Mouse (Mus musculus) cerebellum, adult 9-10 months (tissue): ENCODE results near the gene Rab34.
"Not testable (repeated sequence)": the region's sequence is repeated elsewhere in the genome, so short reads cannot be mapped to it uniquely, and the experiment has no call there.

Source experiments
- DNase-seq: peaks from one replicate; pipeline ENCODE4 v3.0.0; 2022

The Rab34 gene

DNA sequence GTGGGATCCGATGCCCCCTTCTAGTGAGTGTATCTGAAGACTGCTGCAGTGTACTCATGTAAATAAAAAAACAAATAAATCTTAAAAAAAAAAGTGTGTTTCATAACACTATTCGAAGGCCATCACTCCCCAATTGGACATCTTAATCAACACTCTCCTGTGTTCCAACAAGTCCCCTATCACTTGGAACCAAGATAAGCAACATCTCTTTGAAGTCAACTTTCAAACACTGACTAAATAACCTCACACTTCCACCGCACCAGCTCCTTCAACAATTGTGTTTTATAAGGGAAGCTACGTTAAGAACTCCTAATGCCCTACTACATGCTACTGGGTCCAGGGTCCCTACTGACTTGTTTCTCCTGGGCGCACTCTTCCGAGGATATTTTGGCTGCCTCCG is 5.8 kb upstream of the Rab34 start:
- no peak for DNase-seq

DNA sequence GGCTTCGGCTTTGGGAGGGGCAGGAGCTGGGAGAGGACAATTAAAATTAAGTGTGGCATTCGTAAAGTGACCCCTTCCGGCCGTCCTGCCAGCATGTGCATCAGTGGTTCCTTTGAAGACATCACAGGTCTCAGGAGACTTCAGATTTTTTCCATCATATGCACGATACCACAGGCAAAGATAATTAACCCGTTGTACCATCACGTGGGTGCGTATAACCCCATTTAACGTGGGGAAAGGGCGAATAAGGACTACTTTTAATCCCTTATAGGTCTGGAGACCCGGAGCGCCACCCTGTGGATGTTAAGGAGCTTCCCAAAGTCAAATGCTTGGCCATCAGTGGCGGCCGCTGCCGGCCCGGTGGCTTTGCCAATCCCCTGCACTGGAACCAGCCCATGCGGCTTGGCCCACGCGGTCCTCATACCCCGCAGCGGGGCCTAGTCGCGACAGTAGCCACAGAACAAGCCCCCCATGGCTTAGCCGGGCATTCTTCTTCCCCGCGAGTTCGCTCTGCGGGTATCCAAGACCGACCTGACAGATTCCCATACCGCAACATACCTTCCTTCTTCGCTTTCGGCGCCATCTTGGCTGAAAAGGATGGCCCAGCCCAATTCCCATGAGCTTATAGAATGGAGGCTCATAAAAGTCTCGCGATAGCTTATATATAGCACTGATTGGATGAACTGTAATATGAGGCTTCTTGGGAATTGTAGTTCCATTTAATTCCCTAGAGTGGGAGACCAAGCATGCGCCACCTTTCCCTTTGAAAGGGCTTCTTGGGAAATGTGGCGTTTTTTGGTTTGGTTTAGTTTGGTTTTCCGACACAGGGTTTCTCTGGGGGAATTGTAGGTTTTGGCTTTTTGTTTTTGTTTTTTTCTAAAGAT is 5.0 kb upstream of the Rab34 start, which contains the start of gene Rpl23a:
Gene Rpl23a, minus strand, starts transcription at position 624 of the 884 bp plus-strand sequence.
- peak; percentile 97 for DNase-seq

DNA sequence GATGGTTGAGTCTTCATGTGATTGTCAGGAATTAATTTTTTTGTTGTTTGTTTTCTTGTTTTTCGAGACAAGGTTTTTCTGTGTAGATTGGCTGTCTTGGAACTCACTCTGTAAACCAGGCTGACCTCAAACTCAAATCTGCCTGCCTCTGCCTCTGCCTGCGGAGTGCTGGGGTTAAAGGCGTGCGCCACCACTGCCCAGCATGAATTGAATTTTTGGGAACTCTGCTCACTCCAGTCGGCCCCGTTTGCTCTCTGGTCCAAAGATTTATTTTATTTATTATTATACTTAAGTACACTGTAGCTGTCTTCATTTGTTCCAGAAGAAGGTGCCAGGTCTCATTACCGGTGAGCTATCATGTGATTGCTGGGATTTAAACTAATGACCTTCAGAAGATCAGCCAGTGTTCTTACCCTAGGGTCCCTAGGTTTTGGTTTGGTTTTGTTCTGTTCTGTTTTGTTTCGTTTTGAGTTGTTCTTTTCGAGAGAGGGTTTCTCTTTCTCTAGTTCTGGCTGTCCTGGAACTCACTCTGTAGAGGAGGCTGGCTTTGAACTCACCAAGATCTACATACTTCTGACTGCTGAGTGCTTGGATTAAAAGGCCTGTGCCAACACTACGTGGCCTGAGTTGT is 4.2 kb upstream of the Rab34 start:
- no peak for DNase-seq

DNA sequence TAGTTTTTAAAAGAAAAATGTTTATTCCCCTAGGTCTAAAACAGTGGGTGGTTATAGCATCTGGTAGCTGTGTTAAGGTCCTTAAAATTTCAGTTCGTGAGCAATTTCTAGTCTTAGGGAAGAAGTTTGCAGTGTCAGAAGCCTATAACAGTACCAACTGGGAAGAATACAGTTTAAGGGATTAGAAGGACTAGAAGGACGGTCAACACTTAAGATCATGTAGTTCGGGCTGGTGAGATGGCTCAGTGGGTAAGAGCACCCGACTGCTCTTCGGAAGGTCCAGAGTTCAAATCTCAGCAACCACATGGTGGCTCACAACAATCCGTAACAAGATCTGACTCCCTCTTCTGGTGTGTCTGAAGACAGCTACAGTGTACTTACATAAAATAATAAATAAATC is 3.5 kb upstream of the Rab34 start:
- not testable (repeated sequence) for DNase-seq

DNA sequence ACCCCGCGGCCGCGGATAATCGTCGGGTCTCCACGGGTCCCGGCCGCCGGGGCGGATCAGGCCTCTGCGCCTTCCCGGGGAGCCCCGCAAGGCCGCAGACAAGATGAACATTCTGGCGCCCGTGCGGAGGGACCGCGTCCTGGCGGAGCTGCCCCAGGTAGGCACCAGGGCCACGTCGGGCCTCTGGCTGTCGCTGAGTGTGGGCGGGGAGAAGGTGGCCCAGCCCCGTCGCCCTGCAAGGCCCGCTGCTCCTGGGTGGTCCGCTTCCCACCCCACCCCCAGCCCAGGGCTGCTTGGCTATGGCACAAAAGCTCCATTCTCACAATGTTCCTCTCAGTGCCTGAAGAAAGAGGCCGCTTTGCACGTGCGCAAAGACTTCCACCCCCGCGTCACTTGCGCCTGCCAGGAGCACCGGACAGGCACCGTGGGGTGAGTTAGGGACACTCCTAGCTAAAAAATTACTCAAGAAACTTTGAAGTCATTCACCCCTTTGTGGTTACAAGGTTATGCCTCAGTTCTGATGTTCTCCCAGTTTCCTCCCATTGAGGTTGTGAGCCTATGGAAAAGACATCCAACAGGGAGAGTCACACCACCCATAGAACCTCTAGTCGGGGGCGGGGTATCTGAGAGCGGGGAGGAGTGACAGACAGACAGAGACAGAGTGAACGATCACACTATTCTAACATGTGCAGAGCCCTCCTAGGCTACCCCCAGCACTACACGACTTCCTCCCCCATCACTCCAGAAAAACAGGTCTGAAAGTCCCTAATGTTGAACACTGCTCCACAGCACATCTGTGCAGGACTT is 1.2 kb downstream of the Rab34 start:
- DNase-seq, result no peak

DNA sequence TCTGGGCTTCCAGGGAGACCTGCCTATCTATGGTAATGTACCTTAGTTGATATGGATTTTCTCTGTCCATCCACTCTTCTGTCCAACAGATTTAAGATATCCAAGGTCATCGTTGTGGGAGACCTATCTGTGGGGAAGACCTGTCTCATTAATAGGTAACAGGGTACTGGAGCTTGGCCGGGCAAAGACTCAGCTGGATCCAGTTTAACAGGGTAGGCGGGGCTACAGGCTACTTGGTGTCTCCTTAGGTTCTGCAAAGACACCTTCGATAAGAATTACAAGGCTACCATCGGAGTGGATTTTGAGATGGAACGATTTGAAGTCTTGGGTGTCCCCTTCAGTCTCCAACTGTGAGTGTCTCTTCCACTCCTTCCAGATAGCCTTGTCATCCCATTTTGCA is 1.8 kb downstream of the Rab34 start:
- DNase-seq, result no peak

DNA sequence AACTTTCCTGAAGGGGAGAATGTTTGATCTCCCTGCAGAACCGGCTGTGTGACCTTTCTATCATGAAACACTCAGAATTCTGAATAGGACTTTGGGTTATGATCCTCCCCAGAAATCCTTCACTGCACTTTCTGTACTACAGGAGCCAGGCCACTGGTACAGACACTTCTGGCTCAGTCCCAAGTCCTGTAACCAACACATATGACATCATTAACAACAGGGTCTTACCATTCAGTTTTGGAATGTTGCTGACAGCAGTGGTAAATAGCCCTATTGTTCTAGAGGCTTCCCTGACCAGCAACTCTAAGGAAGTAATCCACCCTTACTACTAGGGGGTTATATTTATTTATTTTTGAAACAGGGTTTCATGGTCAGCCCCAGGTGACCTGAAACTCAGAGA is 4.9 kb downstream of the Rab34 start, which contains the start of gene Proca1:
Gene Proca1, plus strand, starts transcription at position 280 of the 400 bp plus-strand sequence.
- DNase-seq, result no peak

DNA sequence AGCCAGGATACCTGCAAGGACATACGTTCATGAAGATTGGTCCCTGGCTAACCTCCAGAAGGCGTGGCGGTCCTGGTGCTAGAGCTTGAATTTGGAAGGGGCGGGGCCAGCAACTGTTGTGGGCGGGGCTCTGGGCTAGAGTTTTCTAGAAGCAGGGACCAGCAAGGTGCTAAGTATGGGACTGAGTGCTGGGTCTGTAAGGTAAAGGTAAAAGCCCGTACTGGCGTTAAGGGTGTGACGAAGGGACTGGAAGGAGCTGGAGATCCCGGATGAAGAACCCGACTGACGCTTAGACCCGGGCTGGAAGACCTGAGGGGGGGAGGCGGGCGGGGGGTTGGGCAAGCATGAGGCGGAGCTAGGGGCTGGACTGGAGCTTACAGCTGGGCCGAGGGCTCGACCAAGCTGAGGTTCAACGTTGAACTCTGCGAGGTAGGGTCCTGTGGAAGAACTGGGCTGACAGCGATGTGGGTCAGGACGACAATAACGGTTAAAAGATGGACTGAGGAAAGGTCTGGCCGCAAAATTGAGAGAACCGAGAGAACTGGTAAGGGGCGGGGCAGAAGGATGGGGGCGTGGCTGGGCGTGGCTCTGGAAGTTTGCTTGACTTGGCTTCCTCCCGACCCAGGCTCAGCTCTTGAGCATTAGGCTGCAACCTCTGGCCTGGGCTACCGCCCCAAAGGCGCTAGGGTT is 6.3 kb downstream of the Rab34 start:
- DNase-seq, result no peak

DNA sequence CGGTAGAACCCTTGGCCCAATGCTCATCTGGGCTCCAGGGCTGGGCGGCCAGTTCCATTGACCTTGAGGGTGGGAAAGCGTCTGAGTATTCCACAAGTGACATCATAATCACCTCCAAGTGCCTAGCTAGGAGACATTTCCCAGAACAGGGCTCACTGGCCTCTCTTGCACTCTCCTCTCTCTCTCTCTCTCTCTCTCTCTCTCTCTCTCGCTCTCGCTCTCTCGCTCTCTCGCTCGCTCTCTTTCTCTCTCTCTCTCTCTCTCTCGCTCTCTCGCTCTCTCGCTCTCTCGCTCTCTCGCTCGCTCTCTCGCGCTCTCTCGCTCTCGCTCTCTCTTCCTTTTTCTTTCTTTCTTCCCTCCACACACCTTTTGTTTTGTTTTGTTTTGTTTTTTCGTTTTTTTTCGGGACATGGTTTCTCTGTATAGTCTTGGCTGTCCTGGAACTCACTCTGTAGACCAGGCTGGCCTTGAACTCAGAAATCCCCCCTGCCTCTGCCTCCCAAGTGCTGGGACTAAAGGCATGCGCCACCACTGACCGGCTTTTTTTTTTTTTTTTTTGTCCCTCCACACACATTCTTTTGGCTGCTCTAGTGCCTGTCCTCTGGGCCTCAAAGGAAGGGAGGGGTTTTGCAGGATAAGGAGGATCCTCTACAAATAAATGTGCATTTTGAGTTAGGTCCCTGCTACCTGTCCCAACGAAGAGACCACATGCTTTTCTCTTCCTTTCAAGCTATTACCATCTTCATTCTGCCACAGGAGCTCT is 7.1 kb downstream of the Rab34 start:
- no peak for DNase-seq

DNA sequence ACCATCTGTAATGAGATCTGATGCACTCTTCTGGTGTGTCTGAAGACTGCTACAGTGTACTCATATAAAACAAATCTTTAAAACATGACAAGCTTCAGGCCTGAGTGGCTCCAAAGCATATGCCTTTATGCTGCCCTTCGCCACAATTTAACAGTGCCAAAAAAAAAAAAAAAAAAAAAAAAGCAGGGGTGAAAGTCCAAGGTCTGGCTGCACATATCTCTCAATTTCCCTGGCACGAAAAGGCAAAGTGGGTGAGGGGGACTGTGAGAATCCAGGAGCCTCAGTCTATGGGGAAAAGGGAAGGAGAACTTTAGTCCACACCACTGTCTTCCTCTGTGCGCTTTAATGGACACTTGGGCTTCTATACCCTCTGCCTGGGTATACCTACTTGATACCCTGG is 14.1 kb downstream of the Rab34 start:
- no peak for DNase-seq

DNA sequence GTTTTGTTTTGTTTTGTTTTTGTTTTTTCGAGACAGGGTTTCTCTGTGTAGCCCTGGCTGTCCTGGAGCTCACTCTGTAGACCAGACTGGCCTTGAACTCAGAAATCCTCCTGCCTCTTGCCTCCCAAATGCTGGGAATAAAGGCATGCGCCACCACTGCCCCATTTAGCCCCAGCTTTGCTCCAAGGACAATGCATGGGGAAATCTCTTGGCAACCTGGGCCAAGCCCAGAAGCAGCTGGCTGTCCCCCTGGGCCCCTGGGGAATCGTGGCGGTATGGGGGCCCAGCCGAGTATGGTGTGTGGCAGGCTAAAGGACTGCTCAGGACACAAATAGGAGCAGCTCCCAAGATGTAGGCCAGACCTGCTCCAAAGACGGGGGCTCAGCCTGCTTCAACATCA is 16.1 kb downstream of the Rab34 start:
- DNase-seq, result no peak

DNA sequence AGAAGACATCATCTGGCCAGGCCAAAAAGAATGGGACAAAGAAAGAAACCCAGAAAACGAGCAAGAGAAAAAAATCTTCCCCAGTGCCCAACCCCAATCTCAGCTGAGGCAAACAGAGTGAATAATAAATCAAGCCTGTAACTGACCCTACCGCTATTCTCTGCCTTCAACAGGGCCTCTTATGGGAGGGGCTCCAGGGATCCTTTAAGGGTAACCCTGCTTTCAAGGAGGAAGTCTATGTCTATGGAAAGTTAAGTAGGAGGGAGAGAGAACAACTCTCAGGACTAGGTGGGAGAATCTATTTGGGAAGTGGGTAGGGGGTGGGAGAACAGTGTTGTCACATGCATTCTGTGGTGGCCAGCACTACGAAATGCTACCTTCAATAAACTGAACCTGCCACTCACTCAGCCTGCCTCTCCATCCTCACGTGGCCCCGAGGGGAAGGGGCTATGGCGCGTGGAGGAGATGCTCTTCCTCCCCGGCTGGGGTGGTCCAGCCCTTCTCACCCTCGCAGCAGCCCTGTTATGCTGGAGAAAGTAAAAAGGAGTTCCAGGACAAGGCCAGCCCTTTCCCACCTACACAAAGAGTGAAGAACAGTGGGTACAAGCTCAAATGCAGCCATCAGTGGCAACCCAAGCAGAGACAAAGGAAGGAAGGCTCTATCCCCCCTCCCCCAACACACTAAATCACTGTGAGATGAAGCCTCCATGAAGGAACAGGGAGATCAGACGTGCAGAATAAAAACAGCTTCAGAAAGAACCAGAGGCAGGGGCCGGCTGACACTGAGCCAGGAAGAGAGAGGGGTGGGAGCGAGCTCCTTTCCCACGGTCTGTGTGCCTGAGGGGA is 17.4 kb downstream of the Rab34 start:
- DNase-seq, result no peak

DNA sequence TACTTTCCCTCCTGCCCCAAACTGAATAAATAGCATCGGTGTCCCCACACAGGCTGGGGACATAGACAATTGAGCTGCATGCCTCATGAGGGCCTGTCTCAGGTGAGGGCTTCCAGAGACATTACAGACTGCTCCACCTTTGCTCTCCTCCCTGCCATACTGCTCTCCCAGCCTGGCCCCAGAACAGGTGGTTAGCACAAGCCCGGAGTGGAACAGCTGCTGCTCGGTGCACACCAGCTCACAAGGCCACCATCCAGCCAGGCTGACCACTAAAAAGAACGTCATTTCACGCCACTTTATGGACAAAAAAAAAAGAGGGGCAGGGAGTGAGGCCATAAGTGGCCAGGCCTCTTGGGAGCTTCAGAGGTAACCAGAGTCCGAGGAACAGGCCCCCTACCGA is 19.0 kb downstream of the Rab34 start:
- DNase-seq, result no peak

DNA sequence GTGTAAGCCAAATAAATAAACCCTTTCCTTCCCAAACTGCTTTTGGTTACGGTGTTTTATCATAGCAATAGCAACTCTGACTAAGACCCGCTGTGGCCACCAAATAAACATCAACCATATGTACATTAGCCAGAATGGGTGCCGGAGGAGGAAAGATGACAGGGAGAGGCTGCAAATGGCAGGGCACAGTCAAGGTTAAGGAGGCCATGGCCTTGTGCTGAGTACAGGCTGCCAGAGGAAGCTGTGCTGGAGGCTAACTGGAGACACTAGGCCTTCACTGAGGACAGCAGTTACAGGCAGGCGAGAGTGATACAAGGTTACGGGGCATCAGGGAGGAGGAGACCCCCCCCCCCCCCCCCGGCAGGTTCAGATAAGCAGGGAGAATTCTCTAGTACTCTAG is 21.7 kb downstream of the Rab34 start:
- no peak for DNase-seq

DNA sequence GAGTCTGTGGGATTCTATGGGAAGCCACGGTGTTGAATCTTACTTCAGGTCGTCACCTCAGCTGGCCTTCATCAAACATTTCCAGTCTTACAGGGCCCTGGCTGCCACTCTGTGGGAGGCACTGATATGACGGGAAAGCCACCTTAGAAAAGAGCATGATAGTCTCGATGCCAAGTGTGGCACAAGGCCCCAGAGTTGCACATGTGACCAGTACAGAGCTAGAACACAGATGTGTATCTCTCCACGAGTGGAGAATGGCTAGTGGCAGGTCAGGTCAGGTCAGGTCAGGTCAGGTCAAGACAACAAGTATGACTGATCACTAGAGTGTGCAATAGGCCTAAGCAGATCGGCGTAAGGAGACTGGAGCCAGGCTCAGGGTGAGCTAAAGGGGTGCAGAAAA is 22.4 kb downstream of the Rab34 start:
- DNase-seq, result no peak

DNA sequence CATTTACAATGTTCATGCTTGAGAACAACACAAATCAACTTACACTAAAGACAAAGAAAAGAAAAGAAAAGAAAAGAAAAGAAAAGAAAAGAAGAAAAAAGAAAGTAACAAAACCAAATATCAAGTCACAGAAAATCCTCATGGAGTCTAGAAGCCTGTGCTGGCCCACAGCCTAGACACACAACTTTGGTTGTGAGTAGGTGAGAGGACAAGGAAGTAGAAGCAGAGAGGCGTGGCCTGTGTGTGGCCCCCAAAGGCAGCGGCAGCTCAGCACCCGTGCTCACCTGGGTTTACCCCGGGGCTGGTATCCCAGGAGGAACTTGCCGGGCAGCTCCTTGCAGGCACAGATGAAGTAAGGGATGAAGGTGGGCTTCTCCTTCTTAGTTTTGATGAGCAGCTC is 23.3 kb downstream of the Rab34 start:
- no peak for DNase-seq

DNA sequence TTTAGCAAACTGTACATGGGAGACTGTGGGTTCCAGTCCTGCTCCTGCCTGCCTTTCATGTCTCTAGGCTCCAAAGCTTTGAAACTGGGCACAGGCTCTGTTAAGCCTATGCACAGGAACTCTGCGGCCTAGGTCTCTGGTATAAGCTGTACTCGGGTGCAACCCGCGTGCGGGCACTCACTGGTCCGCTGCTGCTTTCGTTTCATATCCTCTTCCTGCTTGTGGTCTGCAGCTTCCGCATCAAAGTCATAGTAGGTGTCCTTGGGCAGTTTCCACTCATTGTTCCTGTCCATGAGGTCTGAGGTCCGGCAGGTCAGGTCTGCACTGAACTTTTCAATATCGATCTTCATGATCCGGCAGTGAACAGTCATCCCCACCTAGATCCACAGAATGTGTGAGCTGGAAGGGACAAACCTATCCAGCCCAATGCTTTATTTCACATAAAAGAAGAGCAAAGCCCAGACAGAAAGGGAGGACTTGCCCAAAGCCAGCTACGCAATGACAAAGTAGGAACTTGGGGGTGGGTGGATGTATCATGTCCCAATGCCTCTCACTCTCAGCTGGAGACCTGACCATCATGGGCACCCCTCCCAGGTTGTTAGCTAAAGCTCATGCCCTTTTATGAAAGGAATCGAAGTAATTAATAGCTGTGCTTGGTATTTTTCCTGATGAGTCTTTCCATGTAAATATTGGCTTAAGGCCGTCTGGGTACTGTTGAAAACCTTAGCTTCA is 25.0 kb downstream of the Rab34 start:
- no peak for DNase-seq

DNA sequence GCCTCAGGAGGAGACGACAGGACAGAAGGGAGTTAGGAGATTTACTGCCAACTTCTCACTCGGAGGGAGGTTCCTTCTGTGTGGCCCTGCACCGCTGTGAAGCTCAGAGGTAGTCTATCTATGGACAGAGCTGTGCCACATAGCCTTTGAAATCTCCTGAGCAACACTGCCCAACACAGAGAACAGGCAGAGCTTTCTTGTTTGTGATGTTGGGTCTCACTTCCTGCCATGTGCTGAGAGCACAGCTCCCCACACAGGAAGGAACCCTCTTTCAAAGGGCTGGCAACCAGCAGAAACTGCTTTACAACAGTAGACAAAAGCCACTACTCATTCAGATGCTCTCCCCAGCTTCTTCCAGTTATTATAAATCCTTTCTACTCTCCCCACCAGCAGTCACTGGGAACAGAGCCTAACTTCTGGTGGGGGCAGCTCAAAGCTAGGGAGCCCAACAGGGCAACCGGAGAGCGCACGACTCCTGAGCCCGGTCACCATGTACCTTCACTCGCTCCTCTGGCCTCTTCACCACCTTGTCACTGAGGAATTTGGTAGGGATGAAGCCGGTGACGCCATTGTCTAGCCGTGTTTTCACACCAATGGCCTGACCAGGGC is 27.6 kb downstream of the Rab34 start:
- DNase-seq, result peak; percentile 36

DNA sequence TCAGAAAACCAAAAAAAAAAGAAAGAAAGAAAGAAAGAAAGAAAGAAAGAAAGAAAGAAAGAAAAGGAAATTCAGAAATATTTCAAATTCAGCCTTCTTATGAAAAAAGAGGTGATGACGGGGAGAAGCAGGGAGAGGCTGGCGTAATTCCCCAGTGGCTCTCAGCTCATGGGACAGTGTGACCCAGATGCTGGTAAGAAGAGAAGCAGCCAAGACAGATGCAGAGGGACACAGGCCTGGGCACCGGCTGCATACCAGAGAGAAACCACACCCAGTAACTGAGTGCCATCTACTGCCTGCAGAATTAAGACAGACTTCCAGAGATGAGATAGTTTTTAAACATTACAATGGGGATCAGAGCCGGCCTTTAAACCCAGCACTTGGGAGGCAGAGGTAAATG is 35.4 kb downstream of the Rab34 start:
- DNase-seq, result no peak

DNA sequence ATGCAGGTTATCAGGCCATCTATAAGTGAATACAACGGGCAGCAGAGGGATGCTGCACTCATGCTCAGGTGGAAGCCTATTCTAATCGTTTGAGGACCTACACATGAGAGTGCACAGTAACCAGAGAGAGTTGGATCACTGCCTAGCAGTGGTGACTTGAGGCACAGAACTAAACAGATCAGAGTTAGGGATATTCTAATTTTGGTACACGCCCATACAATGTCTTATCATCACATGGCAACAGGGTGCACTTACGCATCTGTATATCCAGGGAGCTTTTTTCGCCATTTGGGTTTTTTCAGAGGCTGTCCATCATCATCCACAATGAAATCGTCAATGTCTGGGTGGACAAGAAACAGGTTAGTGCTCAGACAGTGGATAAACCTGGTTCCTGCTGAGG is 43.3 kb downstream of the Rab34 start:
- no peak for DNase-seq
